Mouse (Mus musculus) hindbrain, embryonic 14.5 days (tissue): ENCODE data around the gene Pum2. TPM values are rescaled to one million over a fixed set of nuclear protein-coding genes. Genes with fewer than 3 reads are reported as not detected.

Experiments used
- ATAC-seq: fragments of 200-750 bp; cut with Nextera tagmentation; 2 replicates; pipeline ENCODE4 v1.8.0; 2017; ENCODE audit warnings: moderate number of reproducible peaks, mild to moderate bottlenecking, moderate TSS enrichment, moderate library complexity; ENCODE audit not compliant: low FRiP score
- DNase-seq: peaks from one replicate; pipeline ENCODE4 v3.0.0-alpha.2; 2015; ENCODE audit warnings: low spot score
- H3K27ac ChIP-seq: fragments of 300-500 bp; sonication (generic); 2 replicates; pipeline ENCODE4 v1.5.1; 2014; ENCODE audit warnings: mild to moderate bottlenecking, moderate library complexity
- H3K27me3 ChIP-seq: fragments of 300-500 bp; sonication (generic); 2 replicates; pipeline ENCODE4 v1.6.1; 2014; ENCODE audit warnings: mild to moderate bottlenecking, low read length, mixed read lengths; ENCODE audit not compliant: control insufficient read depth, insufficient read depth
- H3K36me3 ChIP-seq: fragments of 300-500 bp; sonication (generic); replicated peaks from 2 replicates; pipeline ENCODE4 v1.6.1; 2014; ENCODE audit not compliant: control insufficient read depth, insufficient read depth
- H3K4me1 ChIP-seq: fragments of 300-500 bp; sonication (generic); replicated peaks from 2 replicates; pipeline ENCODE4 v1.6.1; 2014; ENCODE audit warnings: antibody characterized with exemption, low read length, mixed read lengths; ENCODE audit not compliant: control insufficient read depth, insufficient read depth
- H3K4me2 ChIP-seq: fragments of 300-500 bp; sonication (generic); replicated peaks from 2 replicates; pipeline ENCODE4 v1.6.1; 2014; ENCODE audit warnings: mild to moderate bottlenecking, moderate library complexity
- H3K4me3 ChIP-seq: fragments of 300-500 bp; sonication (generic); replicated peaks from 2 replicates; pipeline ENCODE4 v1.5.1; 2014; ENCODE audit warnings: mild to moderate bottlenecking, low read length
- H3K9ac ChIP-seq: fragments of 300-500 bp; sonication (generic); 2 replicates; pipeline ENCODE4 v1.6.1; 2014
- H3K9me3 ChIP-seq: fragments of 300-500 bp; sonication (generic); 2 replicates; pipeline ENCODE4 v1.6.1; 2016; ENCODE audit warnings: low read length; ENCODE audit not compliant: control insufficient read depth
- WGBS: fragments of 180-500 bp; shearing (Covaris S2); extraction: QIAGEN DNeasy Blood & Tissue Kit; methylation state at CpG from one replicate; pipeline ENCODE4 v1.1.7; 2014; 5-methylcytosine and 5-hydroxymethylcytosine counted together
- polyA plus RNA-seq: library from polyadenylated mRNA; unstranded; fragments of >200 nt; fragmentation: Nextera tagmentation; extraction: Ambion mirVana; gene quantifications from 2 replicates; pipeline ENCODE4 v1.2.1, GENCODE M21; 2014

Pum2 gene
- polyA plus RNA-seq, 1 experiment from 2014 or later: 64.9 TPM

DNA sequence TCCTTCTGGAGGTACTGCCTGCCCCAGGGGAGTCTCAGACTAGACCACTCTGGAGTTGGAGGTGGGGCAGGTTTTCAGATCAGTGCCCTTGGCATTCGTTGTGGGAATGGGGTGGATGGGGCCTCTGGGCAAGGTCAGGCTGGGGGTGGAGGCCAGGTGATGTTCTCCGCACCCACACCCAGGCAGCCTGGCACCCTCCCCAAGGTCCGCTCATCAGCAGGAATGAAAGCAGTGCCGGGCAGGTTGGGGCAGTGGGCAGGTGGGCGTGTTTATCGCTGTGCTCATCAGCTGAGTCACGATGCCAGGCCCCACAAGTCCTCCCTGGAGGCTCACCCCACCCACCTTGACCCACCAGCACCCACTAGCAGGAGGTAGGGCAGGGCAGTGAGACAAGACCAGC is 104.2 kb downstream of the Pum2 start:
- 91% methylated on average over 7 of the region's 7 CpGs for WGBS
- DNase-seq (no peak), ATAC-seq (no peak)
- H3K27ac ChIP-seq: no peak overlapping the region
- no peaks in the 10 kb centered on the region for H3K9me3 ChIP-seq
- H3K4me3 ChIP-seq: no peak overlapping the region
- peaks cover 8% of the 10 kb centered on the region; the same call in 1 of the 2 replicates for H3K4me1 ChIP-seq
- no peaks in the 10 kb centered on the region for H3K27me3 ChIP-seq
- H3K9ac ChIP-seq: no peak overlapping the region
- H3K4me2 ChIP-seq: no peak overlapping the region
- no peaks in the 10 kb centered on the region for H3K36me3 ChIP-seq

DNA sequence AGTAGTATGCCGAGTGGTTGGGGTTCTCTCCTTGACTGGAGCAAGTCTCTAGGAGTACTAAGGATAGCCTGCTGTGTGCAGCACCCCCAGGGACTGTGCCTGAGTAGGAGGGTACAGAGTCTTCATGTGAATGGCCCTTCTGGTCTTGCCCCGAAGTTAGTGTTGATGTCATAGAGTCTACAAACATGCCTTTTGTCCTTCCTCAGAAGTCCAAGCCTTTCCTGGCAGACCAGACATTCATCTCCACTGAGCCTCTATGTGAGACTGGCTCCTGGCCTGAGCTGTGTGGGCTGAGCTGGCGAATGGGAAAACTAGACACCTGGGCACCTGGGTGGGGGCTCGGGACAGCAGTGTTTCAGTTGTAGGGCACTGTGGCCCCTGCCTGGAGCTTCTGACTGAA is 105.9 kb downstream of the Pum2 start:
- DNase-seq (no peak), ATAC-seq (no peak)
- Histone ChIP-seq H3K9me3 (no peaks in the 10 kb centered on the region), H3K4me1 (no peaks in the 10 kb centered on the region), H3K27me3 (no peaks in the 10 kb centered on the region), H3K4me3 (no peak overlapping the region), H3K4me2 (no peak overlapping the region), H3K36me3 (no peaks in the 10 kb centered on the region), H3K27ac (no peak overlapping the region), H3K9ac (no peak overlapping the region)
- WGBS: 80% methylated on average over 4 of the region's 4 CpGs

DNA sequence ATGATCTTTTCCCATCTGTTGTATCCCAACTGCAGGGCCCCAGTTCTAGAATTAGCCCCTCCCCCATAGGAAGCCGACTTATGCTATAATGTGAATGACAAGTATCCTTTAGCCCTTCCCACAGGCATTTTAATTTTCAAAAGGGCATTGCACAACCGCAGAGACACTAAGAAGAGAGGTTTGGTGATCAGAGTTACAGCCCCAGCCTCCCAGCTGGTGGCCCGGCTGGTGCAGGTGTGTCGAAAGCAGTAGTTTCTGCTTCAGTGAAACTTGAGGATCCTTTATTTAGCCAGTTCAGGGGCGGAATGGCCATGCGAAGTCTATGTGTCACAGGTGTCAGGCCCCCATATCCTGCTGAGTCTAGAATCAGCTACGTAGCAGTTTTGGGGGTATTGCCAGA is 107.2 kb downstream of the Pum2 start:
- no peak overlapping the region for H3K4me2 ChIP-seq
- WGBS: 81% methylated on average over 7 of the region's 7 CpGs
- H3K9me3 ChIP-seq: no peaks in the 10 kb centered on the region
- DNase-seq: no peak
- no peak overlapping the region for H3K4me3 ChIP-seq
- H3K36me3 ChIP-seq: no peaks in the 10 kb centered on the region
- H3K27ac ChIP-seq: no peak overlapping the region
- no peak for ATAC-seq
- no peaks in the 10 kb centered on the region for H3K27me3 ChIP-seq
- H3K4me1 ChIP-seq: no peaks in the 10 kb centered on the region
- no peak overlapping the region for H3K9ac ChIP-seq

DNA sequence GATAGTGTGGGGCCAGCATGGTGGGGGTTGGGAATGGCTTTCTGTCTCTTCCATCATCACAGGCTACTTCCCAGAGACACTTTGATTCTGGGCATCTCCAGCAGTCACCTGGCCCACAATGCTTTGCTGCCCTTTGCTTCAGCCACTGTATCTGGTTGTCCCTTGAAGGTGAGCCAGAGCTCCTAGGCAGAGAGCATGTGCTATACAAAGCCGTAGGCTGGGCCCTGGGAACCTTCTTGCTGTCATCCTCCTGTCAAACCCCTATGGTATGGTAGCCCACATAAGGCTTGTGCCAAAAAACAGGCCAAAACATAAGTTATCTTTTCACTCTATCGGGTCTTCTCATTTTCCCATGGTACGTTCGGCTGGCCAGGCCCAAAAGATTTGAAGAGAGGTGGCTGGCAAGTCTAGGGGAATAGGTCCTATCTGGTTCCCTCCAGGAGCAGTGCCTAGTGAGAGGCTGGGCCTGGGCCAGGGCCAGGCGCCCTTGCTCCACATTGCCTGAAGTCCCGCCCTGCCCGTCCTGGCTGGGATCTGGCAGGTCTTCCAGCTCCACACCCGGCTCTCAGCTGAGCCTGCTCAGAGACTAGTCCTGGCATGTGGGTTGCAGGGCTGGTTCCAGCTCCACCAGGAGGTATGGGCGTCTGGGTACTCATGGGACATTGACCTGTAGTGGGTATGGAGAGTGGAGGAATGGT is 107.9 kb downstream of the Pum2 start:
- H3K4me1 ChIP-seq: no peaks in the 10 kb centered on the region
- WGBS: 88% methylated on average over 9 of the region's 9 CpGs
- H3K9ac ChIP-seq: no peak overlapping the region
- ATAC-seq (no peak), DNase-seq (no peak)
- H3K27ac ChIP-seq: no peak overlapping the region
- H3K4me3 ChIP-seq: no peak overlapping the region
- no peaks in the 10 kb centered on the region for H3K9me3 ChIP-seq
- no peaks in the 10 kb centered on the region for H3K36me3 ChIP-seq
- H3K27me3 ChIP-seq: no peaks in the 10 kb centered on the region
- H3K4me2 ChIP-seq: no peak overlapping the region

DNA sequence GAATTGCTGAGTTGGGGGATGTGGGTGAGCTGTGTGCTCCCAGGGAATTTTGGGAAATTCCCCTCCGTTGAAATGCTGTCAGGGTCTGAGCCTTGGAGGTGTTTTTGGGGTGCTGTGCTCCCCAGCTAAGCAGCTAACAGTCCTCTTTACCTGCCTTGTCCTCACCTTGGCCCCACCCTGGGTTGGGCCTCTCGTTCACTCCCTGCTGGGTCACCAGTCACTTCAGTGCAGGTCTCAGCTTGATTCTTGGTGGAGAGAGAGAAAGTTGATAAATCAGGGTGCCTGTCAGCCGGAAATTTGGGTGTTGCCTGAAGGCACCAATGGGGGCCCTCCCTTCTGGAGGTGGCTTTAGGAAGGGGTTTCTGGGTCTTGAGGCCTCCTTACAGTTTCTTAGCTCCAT is 108.6 kb downstream of the Pum2 start:
- H3K9ac ChIP-seq: no peak overlapping the region
- no peaks in the 10 kb centered on the region for H3K9me3 ChIP-seq
- no peak overlapping the region for H3K4me2 ChIP-seq
- ATAC-seq (no peak), DNase-seq (no peak)
- 86% methylated on average over 3 of the region's 3 CpGs for WGBS
- H3K36me3 ChIP-seq: no peaks in the 10 kb centered on the region
- no peak overlapping the region for H3K4me3 ChIP-seq
- no peaks in the 10 kb centered on the region for H3K27me3 ChIP-seq
- H3K27ac ChIP-seq: no peak overlapping the region
- H3K4me1 ChIP-seq: no peaks in the 10 kb centered on the region

DNA sequence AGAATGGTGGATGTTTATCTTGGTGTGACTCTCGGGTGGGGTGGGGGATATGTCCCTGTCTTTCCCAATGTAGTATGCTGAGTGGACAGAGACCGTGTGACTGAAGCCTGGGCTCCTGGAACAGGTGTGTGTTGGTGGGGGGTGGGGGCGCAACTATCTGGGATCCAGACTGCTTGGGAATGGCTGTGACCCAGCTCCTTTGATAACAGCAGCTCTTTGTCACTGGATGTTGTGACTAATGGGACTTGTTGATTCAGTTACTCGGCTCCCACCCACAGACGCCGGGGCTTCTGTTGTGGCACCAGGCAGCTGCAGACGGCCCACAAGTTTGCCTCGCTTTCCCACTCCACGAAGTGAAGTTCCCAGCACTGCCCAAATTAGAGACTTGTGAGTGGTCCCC is 110.3 kb downstream of the Pum2 start:
- H3K27ac ChIP-seq: no peak overlapping the region
- WGBS: 65% methylated on average over 9 of the region's 9 CpGs
- no peak overlapping the region for H3K9ac ChIP-seq
- H3K4me3 ChIP-seq: no peak overlapping the region
- ATAC-seq (no peak), DNase-seq (no peak)
- no peaks in the 10 kb centered on the region for H3K4me1 ChIP-seq
- no peaks in the 10 kb centered on the region for H3K36me3 ChIP-seq
- no peak overlapping the region for H3K4me2 ChIP-seq
- H3K9me3 ChIP-seq: no peaks in the 10 kb centered on the region
- no peaks in the 10 kb centered on the region for H3K27me3 ChIP-seq

DNA sequence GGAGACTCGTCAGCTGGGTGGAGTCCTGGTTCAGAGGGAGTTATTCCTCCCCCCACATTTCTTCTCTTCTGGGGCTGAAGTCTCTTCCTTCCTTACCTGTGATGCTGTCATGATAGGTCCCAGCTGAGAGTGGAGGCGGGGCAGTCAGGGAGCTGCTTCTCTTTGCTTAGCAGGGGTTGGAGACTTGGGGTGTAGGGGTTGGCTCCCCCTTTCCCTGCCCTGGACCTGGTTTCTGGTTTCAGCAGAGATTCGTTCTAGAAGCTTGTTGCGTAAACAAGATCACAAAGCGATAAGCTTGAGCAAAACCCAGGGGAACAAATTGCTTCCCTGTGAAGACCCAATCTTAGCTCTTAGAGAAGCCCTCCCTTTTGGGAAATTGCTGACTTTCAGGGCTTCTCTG is 112.5 kb downstream of the Pum2 start:
- ATAC-seq: no peak
- Histone ChIP-seq H3K27me3 (no peaks in the 10 kb centered on the region), H3K9me3 (no peaks in the 10 kb centered on the region), H3K27ac (no peak overlapping the region), H3K9ac (no peak overlapping the region), H3K36me3 (peaks cover 12% of the 10 kb centered on the region), H3K4me1 (no peaks in the 10 kb centered on the region), H3K4me2 (no peak overlapping the region), H3K4me3 (no peak overlapping the region)
- DNase-seq: no peak
- WGBS: 92% methylated on average over 5 of the region's 5 CpGs

DNA sequence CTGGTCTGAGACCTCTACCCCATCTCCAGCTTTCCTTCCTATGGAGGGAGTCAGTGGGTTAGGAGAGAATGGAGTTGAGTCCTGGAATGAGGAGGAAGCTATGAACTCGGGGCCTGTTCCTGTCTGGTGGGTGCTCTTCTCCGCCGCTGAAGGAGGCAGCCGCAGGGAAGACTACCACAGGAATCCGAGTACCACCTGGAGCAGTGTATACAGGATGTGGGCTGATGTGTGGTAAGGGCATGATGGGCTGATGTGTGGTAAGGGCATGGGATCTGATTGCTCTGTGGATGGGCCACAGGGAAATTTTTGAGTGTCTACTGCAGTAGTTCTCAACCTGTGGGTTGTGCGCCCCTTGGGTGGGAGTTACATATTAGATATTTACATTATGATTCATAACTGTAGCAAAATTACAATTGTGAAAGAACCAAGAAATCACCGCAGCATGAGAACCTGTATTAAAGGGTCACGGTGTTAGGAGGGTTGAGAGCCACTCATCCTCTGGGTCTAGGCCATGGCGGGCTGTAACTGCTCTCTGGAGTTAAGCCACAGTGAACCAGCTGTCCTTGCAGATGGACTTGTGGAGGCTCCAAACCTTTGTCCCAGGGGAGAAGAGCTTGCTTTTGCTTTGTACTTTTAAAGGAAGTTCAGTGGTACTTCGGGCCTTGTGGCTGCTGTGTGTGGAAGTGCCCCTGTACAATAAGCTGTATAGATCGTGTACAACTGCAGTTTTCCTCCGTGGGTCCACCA is 113.2 kb downstream of the Pum2 start:
- no peaks in the 10 kb centered on the region for H3K9me3 ChIP-seq
- H3K9ac ChIP-seq: no peak overlapping the region
- no peak overlapping the region for H3K4me3 ChIP-seq
- H3K27ac ChIP-seq: no peak overlapping the region
- ATAC-seq: no peak
- peaks cover 12% of the 10 kb centered on the region for H3K36me3 ChIP-seq
- no peaks in the 10 kb centered on the region for H3K4me1 ChIP-seq
- WGBS: 90% methylated on average over 12 of the region's 12 CpGs
- H3K4me2 ChIP-seq: no peak overlapping the region
- no peak for DNase-seq
- H3K27me3 ChIP-seq: no peaks in the 10 kb centered on the region

DNA sequence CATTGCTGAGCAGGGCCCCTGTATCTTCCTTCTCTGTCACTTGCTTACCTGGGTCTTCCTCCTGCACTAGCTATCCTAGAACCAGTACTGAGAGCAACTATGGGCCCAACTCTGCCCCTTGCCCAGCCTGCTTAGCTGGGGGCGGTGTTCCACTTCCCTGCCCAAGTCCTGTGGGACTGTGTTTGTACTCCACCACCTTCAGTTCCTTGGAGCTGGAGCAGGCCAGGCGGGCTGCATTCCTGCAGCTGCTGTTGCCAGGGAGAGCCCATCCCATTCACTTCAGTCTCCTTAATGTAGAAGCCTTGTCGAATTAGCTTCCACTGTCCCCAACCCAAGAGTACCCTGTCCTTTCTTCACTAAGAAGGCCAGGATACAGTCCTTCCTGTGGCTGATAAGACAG is 114.5 kb downstream of the Pum2 start:
- 27% methylated on average over 3 of the region's 3 CpGs for WGBS
- Histone ChIP-seq H3K4me1 (no peaks in the 10 kb centered on the region), H3K4me3 (no peak overlapping the region), H3K36me3 (peaks cover 12% of the 10 kb centered on the region), H3K9ac (no peak overlapping the region), H3K4me2 (no peak overlapping the region), H3K9me3 (no peaks in the 10 kb centered on the region), H3K27ac (no peak overlapping the region), H3K27me3 (no peaks in the 10 kb centered on the region)
- ATAC-seq (no peak), DNase-seq (no peak)
